Mouse (Mus musculus): Measurements from ENCODE around the gene Sowahb. TPM values are rescaled to one million over a fixed set of nuclear protein-coding genes. Genes with fewer than 3 reads are reported as not detected.

The Sowahb gene
- polyA plus RNA-seq (2016; fragmentation: Nextera tagmentation; extraction: Ambion mirVana), result 0.12 and 0.23 TPM in 2 replicates

DNA sequence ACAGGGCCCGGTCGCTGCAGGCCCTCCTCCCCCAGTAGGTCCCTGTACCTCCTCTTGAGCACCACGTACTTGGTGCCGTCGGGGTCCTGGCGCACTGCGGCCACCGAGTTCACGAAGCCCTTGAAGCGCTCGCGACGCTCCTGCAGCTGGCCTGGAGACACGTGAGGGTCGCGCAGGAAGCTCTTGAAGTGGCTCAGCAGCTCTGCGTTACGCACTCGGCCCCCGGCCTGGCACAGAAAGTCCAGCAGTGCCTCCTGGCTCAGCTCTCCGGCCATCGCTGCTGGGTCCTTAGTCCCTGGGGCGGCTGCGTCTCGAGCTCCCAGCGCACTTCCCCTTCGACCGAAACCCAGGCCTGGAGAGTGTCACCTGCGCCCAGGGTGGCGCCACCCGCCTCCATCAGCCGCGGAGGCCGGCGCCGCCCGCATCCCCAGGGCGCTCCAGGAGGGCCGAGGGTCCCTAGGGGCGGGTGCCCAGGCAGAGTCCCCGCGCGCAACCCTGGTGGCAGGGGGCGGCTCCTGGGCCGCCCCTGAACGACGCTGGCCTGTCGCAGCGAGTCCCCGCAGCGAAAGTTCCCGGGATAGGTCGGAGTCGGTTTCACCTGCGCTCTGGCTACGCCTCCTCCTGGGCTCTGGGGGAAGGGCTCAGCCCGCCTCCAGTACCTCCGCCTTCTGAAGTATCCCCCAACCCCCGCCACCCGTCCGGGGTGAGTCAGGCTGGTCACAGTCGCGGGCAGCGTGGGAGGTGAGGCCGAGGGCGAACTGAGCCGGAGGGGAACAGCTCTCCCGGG lies at the start of gene Sowahb:
Gene Sowahb (minus strand): TSS at position 439 of the 787 bp plus-strand sequence.
- peak; percentile 56 for ATAC-seq (ENCODE audit: insufficient number of reproducible peaks, low FRiP score)
- Histone ChIP-seq H3K27me3 (replicated peaks) (peaks cover 63% of the 10 kb centered on the region), H3K27ac (ENCODE audit: poor library complexity, severe bottlenecking) (no peak within 1 kb of the TSS), H3K4me2 (peak within 1 kb of the TSS; percentile 100), H3K36me3 (no peaks in the 10 kb centered on the region), H3K4me1 (replicated peaks) (peaks cover 26% of the 10 kb centered on the region), H3K9me3 (replicated peaks) (no peaks in the 10 kb centered on the region), H3K4me3 (peak within 1 kb of the TSS; percentile 65), H3K9ac (peak within 1 kb of the TSS; percentile 65)
- WGBS, result under 1% methylated on average over 68 of the region's 68 CpGs

- Histone ChIP-seq H3K4me2 (peak overlapping the region; percentile 96), H3K36me3 (no peaks in the 10 kb centered on the region), H3K4me3 (peak overlapping the region; percentile 85), H3K27ac (ENCODE audit: poor library complexity, severe bottlenecking) (peak overlapping the region; percentile 88), H3K9ac (peak overlapping the region; percentile 92), H3K4me1 (replicated peaks) (peaks cover 55% of the 10 kb centered on the region), H3K27me3 (replicated peaks) (no peaks in the 10 kb centered on the region), H3K9me3 (replicated peaks) (no peaks in the 10 kb centered on the region)
- WGBS, result under 1% methylated on average over 50 of the region's 50 CpGs
- ATAC-seq (ENCODE audit: insufficient number of reproducible peaks, low FRiP score), result peak; percentile 42
Measured at GRCm38 (mm10) chr5:93093638-93094527, 49.1 kb upstream of the Sowahb start.

DNA sequence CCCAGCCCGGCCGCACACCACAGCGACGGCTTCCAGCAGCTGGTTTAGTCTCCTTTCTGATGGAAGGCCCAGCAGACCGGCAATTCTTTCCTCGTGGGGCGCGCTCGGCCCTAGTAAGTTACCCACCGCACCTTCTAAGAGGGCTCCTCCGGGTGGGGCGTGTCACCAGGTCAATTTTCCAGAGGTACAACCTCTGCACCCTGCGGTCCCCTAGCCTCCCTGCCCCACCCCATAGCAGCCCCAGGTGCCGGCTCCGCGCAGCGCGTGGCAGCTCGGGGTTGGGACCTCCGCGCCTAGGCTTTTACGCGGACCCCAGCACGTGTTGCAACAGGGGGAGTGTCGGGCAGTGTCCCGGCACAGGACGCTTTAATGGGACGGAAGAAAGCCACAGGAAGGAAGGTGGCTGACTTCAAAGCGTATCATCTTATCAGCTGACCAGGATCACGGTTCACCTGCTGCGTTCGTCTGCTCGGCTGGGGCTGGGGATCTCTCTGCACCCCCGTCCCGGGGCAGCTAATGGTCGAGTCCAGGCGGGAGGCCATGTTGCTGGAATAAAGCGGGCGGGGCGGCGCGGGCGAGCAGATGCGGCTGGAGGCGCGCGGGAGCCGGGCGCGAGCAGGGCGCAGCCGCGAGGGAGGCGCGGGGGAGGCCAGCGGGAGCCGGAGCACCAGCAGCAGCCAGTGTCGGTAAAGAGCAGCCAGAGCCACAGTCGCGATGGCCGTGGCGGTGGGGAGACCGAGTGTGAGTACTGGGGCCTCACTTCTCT lies 48.2 kb upstream of the Sowahb start, which contains the start of gene Sept11:
Gene Sept11 (plus strand): TSS at position 581 of the 766 bp plus-strand sequence.
- H3K36me3 ChIP-seq, result no peaks in the 10 kb centered on the region
- under 1% methylated on average over 63 of the region's 63 CpGs for WGBS
- peak within 1 kb of the TSS; percentile 92 for H3K9ac ChIP-seq
- H3K27me3 ChIP-seq (replicated peaks), result no peaks in the 10 kb centered on the region
- ATAC-seq (ENCODE audit: insufficient number of reproducible peaks, low FRiP score), result peak; percentile 91
- no peaks in the 10 kb centered on the region for H3K9me3 ChIP-seq (replicated peaks)
- peak within 1 kb of the TSS; percentile 85 for H3K4me3 ChIP-seq
- H3K4me2 ChIP-seq, result peak within 1 kb of the TSS; percentile 96
- peak within 1 kb of the TSS; percentile 88 for H3K27ac ChIP-seq (ENCODE audit: poor library complexity, severe bottlenecking)
- peaks cover 47% of the 10 kb centered on the region for H3K4me1 ChIP-seq (replicated peaks)

- H3K9me3 ChIP-seq (replicated peaks), result no peaks in the 10 kb centered on the region
- H3K27ac ChIP-seq (ENCODE audit: poor library complexity, severe bottlenecking), result peak overlapping the region; percentile 88
- peak overlapping the region; percentile 85 for H3K4me3 ChIP-seq
- H3K9ac ChIP-seq, result peak overlapping the region; percentile 92
- peak overlapping the region; percentile 96 for H3K4me2 ChIP-seq
- H3K27me3 ChIP-seq (replicated peaks), result no peaks in the 10 kb centered on the region
- no peaks in the 10 kb centered on the region for H3K36me3 ChIP-seq
- 4% methylated on average over 28 of the region's 28 CpGs for WGBS
- ATAC-seq (ENCODE audit: insufficient number of reproducible peaks, low FRiP score), result peak; percentile 27; the same call in 1 of the 2 replicates
- H3K4me1 ChIP-seq (replicated peaks), result peaks cover 39% of the 10 kb centered on the region
Measured at GRCm38 (mm10) chr5:93092147-93092781, 47.4 kb upstream of the Sowahb start.

- Histone ChIP-seq H3K4me3 (peak overlapping the region; percentile 85; the same call in 1 of the 2 replicates), H3K27ac (ENCODE audit: poor library complexity, severe bottlenecking) (no peak overlapping the region), H3K9ac (0 out of 2 replicates have a peak overlapping the region, but pooled peaks have one; percentile 92), H3K27me3 (replicated peaks) (no peaks in the 10 kb centered on the region), H3K9me3 (replicated peaks) (no peaks in the 10 kb centered on the region), H3K4me2 (peak overlapping the region; percentile 96), H3K4me1 (replicated peaks) (peaks cover 29% of the 10 kb centered on the region), H3K36me3 (no peaks in the 10 kb centered on the region)
- ATAC-seq (ENCODE audit: insufficient number of reproducible peaks, low FRiP score), result no peak
- WGBS, result 52% methylated on average over 3 of the region's 3 CpGs
Measured at GRCm38 (mm10) chr5:93091266-93091665, 46.4 kb upstream of the Sowahb start.

DNA sequence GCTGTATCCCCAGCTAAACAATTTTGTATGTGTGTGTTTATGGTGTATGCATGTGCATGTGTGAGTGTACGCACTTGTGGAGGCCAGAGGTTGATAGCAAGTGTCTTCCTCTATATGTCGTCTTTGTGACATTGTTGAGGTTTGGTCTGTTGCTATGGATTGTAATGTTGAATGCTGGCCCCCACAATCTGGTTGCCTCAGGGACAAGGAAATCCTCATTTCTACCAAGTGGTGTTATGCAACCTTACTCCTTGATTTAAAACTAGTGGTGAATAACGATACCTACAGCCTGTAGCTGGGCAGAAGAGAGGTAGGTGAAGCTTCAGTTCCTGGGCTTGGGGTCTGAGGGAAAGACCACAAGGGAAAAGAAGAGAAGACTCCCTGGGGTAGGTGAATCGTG lies 41.1 kb upstream of the Sowahb start:
- no peak overlapping the region for H3K4me2 ChIP-seq
- no peak overlapping the region for H3K27ac ChIP-seq (ENCODE audit: poor library complexity, severe bottlenecking)
- H3K9me3 ChIP-seq (replicated peaks), result no peaks in the 10 kb centered on the region
- no peak overlapping the region for H3K9ac ChIP-seq
- ATAC-seq (ENCODE audit: insufficient number of reproducible peaks, low FRiP score), result no peak
- H3K27me3 ChIP-seq (replicated peaks), result no peaks in the 10 kb centered on the region
- H3K36me3 ChIP-seq, result no peaks in the 10 kb centered on the region
- peaks cover 3% of the 10 kb centered on the region for H3K4me1 ChIP-seq (replicated peaks)
- no peak overlapping the region for H3K4me3 ChIP-seq
- 82% methylated on average over 4 of the region's 4 CpGs for WGBS

- Histone ChIP-seq H3K4me3 (no peak overlapping the region), H3K36me3 (no peaks in the 10 kb centered on the region), H3K4me1 (replicated peaks) (0 out of 2 replicates have a peak, but pooled peaks cover 6% of the 10 kb centered on the region), H3K4me2 (no peak overlapping the region), H3K27me3 (replicated peaks) (no peaks in the 10 kb centered on the region), H3K9ac (no peak overlapping the region), H3K27ac (ENCODE audit: poor library complexity, severe bottlenecking) (no peak overlapping the region), H3K9me3 (replicated peaks) (no peaks in the 10 kb centered on the region)
- 44% methylated on average over 4 of the region's 4 CpGs for WGBS
- ATAC-seq (ENCODE audit: insufficient number of reproducible peaks, low FRiP score), result no peak
Measured at GRCm38 (mm10) chr5:93085015-93085598, 40.3 kb upstream of the Sowahb start.

GRCm38 (mm10) chr5:93079596-93079995 lies 34.8 kb upstream of the Sowahb start:
- H3K9me3 ChIP-seq (replicated peaks), result no peaks in the 10 kb centered on the region
- H3K27me3 ChIP-seq (replicated peaks), result no peaks in the 10 kb centered on the region
- no peak overlapping the region for H3K4me3 ChIP-seq
- H3K27ac ChIP-seq (ENCODE audit: poor library complexity, severe bottlenecking), result no peak overlapping the region
- H3K36me3 ChIP-seq, result no peaks in the 10 kb centered on the region
- H3K4me2 ChIP-seq, result no peak overlapping the region
- 87% methylated on average over 3 of the region's 3 CpGs for WGBS
- no peak for ATAC-seq (ENCODE audit: insufficient number of reproducible peaks, low FRiP score)
- H3K4me1 ChIP-seq (replicated peaks), result 0 out of 2 replicates have a peak, but pooled peaks cover 4% of the 10 kb centered on the region
- no peak overlapping the region for H3K9ac ChIP-seq

- no peak for ATAC-seq (ENCODE audit: insufficient number of reproducible peaks, low FRiP score)
- H3K27ac ChIP-seq (ENCODE audit: poor library complexity, severe bottlenecking), result no peak overlapping the region
- WGBS, result 72% methylated on average over 7 of the region's 7 CpGs
- H3K4me3 ChIP-seq, result no peak overlapping the region
- H3K4me1 ChIP-seq (replicated peaks), result 0 out of 2 replicates have a peak, but pooled peaks cover 4% of the 10 kb centered on the region
- H3K9ac ChIP-seq, result no peak overlapping the region
- H3K9me3 ChIP-seq (replicated peaks), result no peaks in the 10 kb centered on the region
- H3K27me3 ChIP-seq (replicated peaks), result no peaks in the 10 kb centered on the region
- H3K36me3 ChIP-seq, result no peaks in the 10 kb centered on the region
- no peak overlapping the region for H3K4me2 ChIP-seq
Measured at GRCm38 (mm10) chr5:93077661-93078323, 33.0 kb upstream of the Sowahb start.
